Mouse (Mus musculus): ENCODE measurements at regions not wholly inside any gene's neighbourhood (a gene's known extent, or its start where the extent isn't known, plus 50 kb on each side); places are given as distances from the start of the nearest gene placed in this dataset. TPM values are rescaled to one million over a fixed set of nuclear protein-coding genes. Genes with fewer than 3 reads are reported as not detected.

DNA sequence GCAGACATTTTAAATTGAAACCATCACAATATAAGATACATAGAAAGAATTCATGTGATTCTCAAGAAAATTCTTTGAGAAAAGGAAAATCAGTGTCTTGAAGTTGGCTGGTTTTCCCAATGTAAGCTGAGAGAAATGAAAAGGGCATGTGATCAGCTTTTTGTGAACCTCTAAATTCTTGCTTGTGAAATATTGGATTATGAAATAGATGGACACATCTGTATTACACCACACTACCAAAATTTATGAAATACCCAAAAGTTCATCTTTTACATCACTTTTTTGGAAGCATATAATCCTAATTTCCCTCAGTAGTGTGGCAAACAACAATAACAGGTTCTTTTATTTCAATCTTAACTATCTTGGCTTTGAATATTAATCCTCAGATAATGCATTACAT is 77.4 kb upstream of the Tusc1 start:
- no peaks in the 10 kb centered on the region for H3K36me3 ChIP-seq

DNA sequence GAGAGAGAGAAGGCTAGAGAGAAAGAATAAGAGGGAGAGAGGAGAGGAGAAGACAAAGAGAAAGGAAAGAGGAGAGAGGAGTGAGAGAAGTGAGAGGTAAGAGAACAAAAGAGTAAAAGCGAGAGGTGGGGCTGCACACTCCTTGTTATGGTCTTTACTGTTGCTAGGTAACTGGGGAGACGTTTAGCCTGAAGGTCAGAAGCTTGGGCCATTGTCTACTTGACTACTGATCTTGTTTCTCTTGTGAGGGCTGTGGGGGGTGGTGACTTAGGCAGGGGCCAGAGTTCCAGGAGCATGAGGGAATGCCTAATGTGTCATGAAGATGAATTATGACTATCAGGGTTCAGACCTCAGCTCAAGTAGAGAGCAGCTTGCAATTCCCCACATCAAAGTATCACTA is 71.6 kb upstream of the Tusc1 start:
- Histone ChIP-seq H3K9me3 (replicated peaks) (no peaks in the 10 kb centered on the region), H3K4me1 (no peaks in the 10 kb centered on the region), H3K36me3 (no peaks in the 10 kb centered on the region), H3K27ac (no peak overlapping the region), H3K4me2 (no peak overlapping the region), H3K9ac (no peak overlapping the region), H3K4me3 (no peak overlapping the region), H3K27me3 (replicated peaks) (no peaks in the 10 kb centered on the region)
- WGBS (ENCODE audit: insufficient replicate concordance), result 42% methylated on average over 2 of the region's 2 CpGs
- no peak for ATAC-seq

More for the DNA sequence above, 77.4 kb upstream of the Tusc1 start:
- Histone ChIP-seq H3K4me3 (no peak overlapping the region), H3K27me3 (replicated peaks) (no peaks in the 10 kb centered on the region), H3K27ac (no peak overlapping the region), H3K9ac (no peak overlapping the region), H3K4me2 (no peak overlapping the region), H3K4me1 (no peaks in the 10 kb centered on the region), H3K9me3 (replicated peaks) (no peaks in the 10 kb centered on the region)
- no peak for ATAC-seq

DNA sequence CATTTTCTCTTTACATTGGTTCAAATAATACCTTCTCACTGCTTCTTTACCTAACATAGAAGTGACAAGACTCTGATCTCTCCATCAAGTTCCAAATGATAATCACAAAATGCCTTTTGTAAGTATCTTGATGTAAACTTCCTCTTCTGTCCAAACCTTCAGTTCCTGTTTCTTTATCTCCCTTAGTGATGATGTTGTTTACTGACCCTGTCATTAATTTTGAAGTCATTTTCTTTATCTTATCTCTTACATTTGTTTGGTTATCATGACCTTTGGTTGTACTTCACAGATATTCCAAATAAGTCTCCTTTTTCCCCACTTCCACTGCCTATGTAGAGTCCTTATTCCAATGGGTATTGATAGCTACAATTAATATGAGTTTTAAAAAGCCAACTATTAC is 65.3 kb upstream of the Tusc1 start:
- no peak overlapping the region for H3K27ac ChIP-seq
- no peak overlapping the region for H3K4me3 ChIP-seq
- no peak overlapping the region for H3K9ac ChIP-seq
- H3K4me1 ChIP-seq, result no peaks in the 10 kb centered on the region
- no peaks in the 10 kb centered on the region for H3K36me3 ChIP-seq
- H3K9me3 ChIP-seq (replicated peaks), result no peaks in the 10 kb centered on the region
- no peak for ATAC-seq
- H3K27me3 ChIP-seq (replicated peaks), result no peaks in the 10 kb centered on the region
- no peak overlapping the region for H3K4me2 ChIP-seq

Small RNAs in the stretch of these regions (microRNA-seq; reads per million reads assigned to microRNA genes)
- gene Gm22619, result not detected

Data from liver, embryonic 12.5 days (tissue).